Mouse (Mus musculus): ENCODE results near the gene Ercc4.

Ercc4 gene

GRCm38 (mm10) chr16:13196626-13197025 lies 87.1 kb downstream of the Ercc4 start:
- no peak for DNase-seq (ENCODE audit: low read depth, low spot score)

DNA sequence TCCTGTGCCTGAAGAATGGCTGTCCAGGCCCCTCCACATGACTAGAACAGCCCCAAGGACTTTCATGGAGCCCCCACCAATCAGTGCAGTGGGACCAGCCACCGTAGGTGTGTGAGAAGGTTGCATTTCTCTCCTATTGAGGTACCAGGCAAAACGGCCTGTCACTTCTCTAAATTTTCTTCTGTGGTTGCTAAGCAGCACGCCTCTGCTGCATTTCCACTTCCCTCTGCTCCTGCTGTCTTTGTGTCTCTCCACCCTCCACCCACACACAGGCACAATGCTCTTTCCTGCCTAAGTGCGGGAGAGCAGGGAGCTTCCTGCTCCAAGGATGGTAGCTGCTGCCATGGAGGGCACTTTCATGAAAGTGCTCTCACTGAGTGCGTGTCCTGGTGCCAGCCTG lies 87.8 kb downstream of the Ercc4 start:
- DNase-seq (ENCODE audit: low read depth, low spot score): no peak

- no peak for DNase-seq (ENCODE audit: low read depth, low spot score)
Observed at GRCm38 (mm10) chr16:13199204-13199603, 89.7 kb downstream of the Ercc4 start.
